Mouse (Mus musculus) limb, embryonic 13.5 days (tissue): ENCODE results near the gene Cry2. TPM values are rescaled to one million over a fixed set of nuclear protein-coding genes. Genes with fewer than 3 reads are reported as not detected.

Experiments used
- ATAC-seq: fragments of 200-750 bp; cut with Nextera tagmentation; 2 replicates; pipeline ENCODE4 v1.8.0; 2017; ENCODE audit warnings: low read depth, moderate number of reproducible peaks, moderate TSS enrichment; ENCODE audit not compliant: low FRiP score
- H3K27ac ChIP-seq: fragments of 300-500 bp; sonication (generic); 2 replicates; pipeline ENCODE4 v1.5.1; 2015; ENCODE audit warnings: inconsistent platforms, mild to moderate bottlenecking, moderate library complexity
- H3K27me3 ChIP-seq: fragments of 300-500 bp; sonication (generic); 2 replicates; pipeline ENCODE4 v1.6.1; 2015; ENCODE audit warnings: mild to moderate bottlenecking, inconsistent platforms
- H3K36me3 ChIP-seq: fragments of 300-500 bp; sonication (generic); 2 replicates; pipeline ENCODE4 v1.6.1; 2015; ENCODE audit warnings: inconsistent platforms, mild to moderate bottlenecking, moderate library complexity
- H3K4me1 ChIP-seq: fragments of 300-500 bp; sonication (generic); 2 replicates; pipeline ENCODE4 v1.6.1; 2015; ENCODE audit warnings: inconsistent platforms
- H3K4me2 ChIP-seq: fragments of 300-500 bp; sonication (generic); replicated peaks from 2 replicates; pipeline ENCODE4 v1.6.1; 2015; ENCODE audit warnings: inconsistent platforms, mild to moderate bottlenecking, moderate library complexity
- H3K4me3 ChIP-seq: fragments of 300-500 bp; sonication (generic); 2 replicates; pipeline ENCODE4 v1.5.1; 2015; ENCODE audit warnings: moderate library complexity, mild to moderate bottlenecking, inconsistent platforms
- H3K9ac ChIP-seq: fragments of 300-500 bp; sonication (generic); 2 replicates; pipeline ENCODE4 v1.6.1; 2015; ENCODE audit warnings: mild to moderate bottlenecking, inconsistent platforms
- H3K9me3 ChIP-seq: fragments of 300-500 bp; sonication (generic); 2 replicates; pipeline ENCODE4 v1.6.1; 2016; ENCODE audit warnings: inconsistent platforms
- WGBS: fragments of 180-500 bp; shearing (Covaris S2); methylation state at CpG from one replicate; pipeline ENCODE4 v1.1.7; 2015; 5-methylcytosine and 5-hydroxymethylcytosine counted together
- polyA plus RNA-seq: library from polyadenylated mRNA; unstranded; fragments of >200 nt; fragmentation: Nextera tagmentation; extraction: Ambion mirVana; gene quantifications from 2 replicates; pipeline ENCODE4 v1.2.1, GENCODE M21; 2015

Cry2 gene
- polyA plus RNA-seq, 1 experiment from 2014 or later, result 34.9 TPM

GRCm38 (mm10) chr2:92443313-92443712 lies 9.5 kb upstream of the Cry2 start:
- no peak for ATAC-seq
- no peak overlapping the region for H3K27ac ChIP-seq
- H3K36me3 ChIP-seq, result no peaks in the 10 kb centered on the region
- H3K9me3 ChIP-seq, result no peaks in the 10 kb centered on the region
- peaks cover 10% of the 10 kb centered on the region; the same call in 1 of the 2 replicates for H3K4me1 ChIP-seq
- H3K4me2 ChIP-seq, result no peak overlapping the region
- no peaks in the 10 kb centered on the region for H3K27me3 ChIP-seq
- no peak overlapping the region for H3K9ac ChIP-seq
- no peak overlapping the region for H3K4me3 ChIP-seq
- WGBS, result 81% methylated on average over 4 of the region's 4 CpGs

GRCm38 (mm10) chr2:92442419-92443001 lies 8.7 kb upstream of the Cry2 start:
- no peak overlapping the region for H3K27ac ChIP-seq
- H3K4me1 ChIP-seq, result peaks cover 13% of the 10 kb centered on the region; the same call in 1 of the 2 replicates
- no peak for ATAC-seq
- H3K4me2 ChIP-seq, result no peak overlapping the region
- 78% methylated on average over 12 of the region's 12 CpGs for WGBS
- no peaks in the 10 kb centered on the region for H3K36me3 ChIP-seq
- no peak overlapping the region for H3K4me3 ChIP-seq
- H3K27me3 ChIP-seq, result no peaks in the 10 kb centered on the region
- H3K9ac ChIP-seq, result no peak overlapping the region
- H3K9me3 ChIP-seq, result no peaks in the 10 kb centered on the region

DNA sequence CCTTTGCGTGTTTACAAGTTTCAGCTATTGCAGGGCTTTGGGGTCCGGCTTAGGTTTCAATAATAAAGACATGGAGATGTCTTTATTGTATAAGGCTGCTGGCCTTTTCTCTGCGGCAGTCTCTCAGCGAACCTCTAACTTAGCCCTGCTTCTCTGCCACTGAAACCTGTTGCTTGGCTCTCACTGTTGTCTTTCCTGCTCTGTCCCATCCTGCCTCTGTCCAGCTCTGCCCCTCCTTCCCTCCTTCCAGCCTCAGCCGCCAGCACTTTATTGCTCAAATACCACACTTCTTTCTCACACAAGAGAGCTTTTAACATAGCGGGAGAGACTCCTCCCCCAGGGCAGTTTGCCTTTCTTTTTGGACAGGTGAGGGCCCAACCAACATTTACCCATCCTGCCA lies 6.6 kb upstream of the Cry2 start:
- H3K4me3 ChIP-seq, result no peak overlapping the region
- no peak overlapping the region for H3K4me2 ChIP-seq
- peak overlapping the region; percentile 43; the same call in 1 of the 2 replicates for H3K9ac ChIP-seq
- H3K27me3 ChIP-seq, result 0 out of 2 replicates have a peak, but pooled peaks cover 1% of the 10 kb centered on the region
- ATAC-seq, result no peak
- WGBS, result 44% methylated on average over 6 of the region's 6 CpGs
- H3K9me3 ChIP-seq, result no peaks in the 10 kb centered on the region
- no peaks in the 10 kb centered on the region for H3K36me3 ChIP-seq
- H3K4me1 ChIP-seq, result peaks cover 13% of the 10 kb centered on the region; the same call in 1 of the 2 replicates
- H3K27ac ChIP-seq, result no peak overlapping the region

- Histone ChIP-seq H3K27ac (no peak overlapping the region), H3K4me3 (no peak overlapping the region)
These were observed 4.7 kb upstream of the Cry2 start for GRCm38 (mm10) chr2:92438567-92438966.

GRCm38 (mm10) chr2:92437875-92438274 lies 4.0 kb upstream of the Cry2 start:
- peaks cover 19% of the 10 kb centered on the region for H3K4me1 ChIP-seq
- H3K9ac ChIP-seq, result no peak overlapping the region
- WGBS, result 2% methylated on average over 5 of the region's 5 CpGs
- no peaks in the 10 kb centered on the region for H3K36me3 ChIP-seq
- ATAC-seq, result no peak
- H3K4me3 ChIP-seq, result no peak overlapping the region; the same call in 1 of the 2 replicates
- H3K9me3 ChIP-seq, result no peaks in the 10 kb centered on the region
- peaks cover 7% of the 10 kb centered on the region; the same call in 1 of the 2 replicates for H3K27me3 ChIP-seq
- no peak overlapping the region for H3K27ac ChIP-seq
- peak overlapping the region; percentile 50 for H3K4me2 ChIP-seq

More at GRCm38 (mm10) chr2:92438567-92438966, 4.7 kb upstream of the Cry2 start:
- no peaks in the 10 kb centered on the region for H3K9me3 ChIP-seq
- WGBS, result 66% methylated on average over 3 of the region's 3 CpGs
- peaks cover 14% of the 10 kb centered on the region; the same call in 1 of the 2 replicates for H3K4me1 ChIP-seq
- H3K36me3 ChIP-seq, result no peaks in the 10 kb centered on the region
- no peak overlapping the region for H3K9ac ChIP-seq
- ATAC-seq, result no peak
- peaks cover 7% of the 10 kb centered on the region; the same call in 1 of the 2 replicates for H3K27me3 ChIP-seq
- no peak overlapping the region for H3K4me2 ChIP-seq

GRCm38 (mm10) chr2:92437366-92437765 lies 3.5 kb upstream of the Cry2 start:
- Histone ChIP-seq H3K27me3 (peaks cover 7% of the 10 kb centered on the region; the same call in 1 of the 2 replicates), H3K9ac (no peak overlapping the region), H3K9me3 (no peaks in the 10 kb centered on the region), H3K36me3 (no peaks in the 10 kb centered on the region), H3K27ac (no peak overlapping the region), H3K4me2 (peak overlapping the region; percentile 50; the same call in 1 of the 2 replicates), H3K4me1 (peaks cover 24% of the 10 kb centered on the region), H3K4me3 (no peak overlapping the region)
- ATAC-seq, result no peak
- 84% methylated on average over 4 of the region's 4 CpGs for WGBS

DNA sequence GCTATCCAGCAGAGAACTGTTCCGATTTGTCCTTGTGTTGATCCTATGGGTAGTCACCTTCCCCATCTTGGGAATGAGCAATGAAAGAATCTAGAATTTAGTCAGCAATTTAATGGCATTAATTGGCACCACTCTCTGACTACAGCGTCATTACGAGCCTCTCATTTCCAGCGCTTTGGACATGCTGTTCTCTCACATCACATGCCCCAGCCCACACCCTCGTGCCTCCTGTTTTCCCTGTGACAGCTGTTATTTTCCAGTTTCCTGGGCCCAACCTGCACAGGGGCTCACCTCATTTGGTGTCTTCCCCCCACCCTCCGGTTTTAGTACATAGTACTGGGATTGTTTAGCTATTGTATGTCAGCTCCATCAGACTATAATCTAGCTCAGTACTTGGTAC lies 1.2 kb upstream of the Cry2 start:
- no peak for ATAC-seq
- peaks cover 39% of the 10 kb centered on the region for H3K4me1 ChIP-seq
- no peak overlapping the region for H3K4me3 ChIP-seq
- H3K9ac ChIP-seq, result no peak overlapping the region
- peak overlapping the region; percentile 83 for H3K4me2 ChIP-seq
- 52% methylated on average over 6 of the region's 6 CpGs for WGBS
- H3K9me3 ChIP-seq, result no peaks in the 10 kb centered on the region
- no peaks in the 10 kb centered on the region for H3K36me3 ChIP-seq
- H3K27ac ChIP-seq, result no peak overlapping the region
- peaks cover 7% of the 10 kb centered on the region; the same call in 1 of the 2 replicates for H3K27me3 ChIP-seq

DNA sequence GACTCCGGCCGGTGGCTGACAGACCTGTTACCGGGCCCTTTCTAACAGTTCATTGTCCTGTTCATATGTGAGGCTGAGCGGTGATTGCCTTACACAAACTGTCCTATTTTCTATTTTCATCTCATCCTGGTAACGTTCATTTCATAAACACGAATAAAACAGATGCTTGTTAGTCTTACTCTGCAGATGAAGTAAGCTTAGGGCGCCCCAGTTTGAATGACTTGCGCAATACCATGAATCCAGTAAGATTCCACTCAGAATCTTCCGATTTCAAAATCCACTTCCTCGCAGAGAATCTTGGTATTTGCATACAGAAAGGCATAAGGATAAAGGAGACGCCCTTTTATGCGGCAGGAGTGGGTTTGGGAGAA lies 517 bp upstream of the Cry2 start:
- Histone ChIP-seq H3K9ac (peak overlapping the region; percentile 43), H3K4me1 (peaks cover 45% of the 10 kb centered on the region), H3K36me3 (no peaks in the 10 kb centered on the region), H3K4me2 (peak overlapping the region; percentile 83), H3K27ac (no peak overlapping the region), H3K27me3 (peaks cover 7% of the 10 kb centered on the region; the same call in 1 of the 2 replicates), H3K4me3 (peak overlapping the region; percentile 94), H3K9me3 (no peaks in the 10 kb centered on the region)
- 10% methylated on average over 12 of the region's 12 CpGs for WGBS
- ATAC-seq, result no peak

DNA sequence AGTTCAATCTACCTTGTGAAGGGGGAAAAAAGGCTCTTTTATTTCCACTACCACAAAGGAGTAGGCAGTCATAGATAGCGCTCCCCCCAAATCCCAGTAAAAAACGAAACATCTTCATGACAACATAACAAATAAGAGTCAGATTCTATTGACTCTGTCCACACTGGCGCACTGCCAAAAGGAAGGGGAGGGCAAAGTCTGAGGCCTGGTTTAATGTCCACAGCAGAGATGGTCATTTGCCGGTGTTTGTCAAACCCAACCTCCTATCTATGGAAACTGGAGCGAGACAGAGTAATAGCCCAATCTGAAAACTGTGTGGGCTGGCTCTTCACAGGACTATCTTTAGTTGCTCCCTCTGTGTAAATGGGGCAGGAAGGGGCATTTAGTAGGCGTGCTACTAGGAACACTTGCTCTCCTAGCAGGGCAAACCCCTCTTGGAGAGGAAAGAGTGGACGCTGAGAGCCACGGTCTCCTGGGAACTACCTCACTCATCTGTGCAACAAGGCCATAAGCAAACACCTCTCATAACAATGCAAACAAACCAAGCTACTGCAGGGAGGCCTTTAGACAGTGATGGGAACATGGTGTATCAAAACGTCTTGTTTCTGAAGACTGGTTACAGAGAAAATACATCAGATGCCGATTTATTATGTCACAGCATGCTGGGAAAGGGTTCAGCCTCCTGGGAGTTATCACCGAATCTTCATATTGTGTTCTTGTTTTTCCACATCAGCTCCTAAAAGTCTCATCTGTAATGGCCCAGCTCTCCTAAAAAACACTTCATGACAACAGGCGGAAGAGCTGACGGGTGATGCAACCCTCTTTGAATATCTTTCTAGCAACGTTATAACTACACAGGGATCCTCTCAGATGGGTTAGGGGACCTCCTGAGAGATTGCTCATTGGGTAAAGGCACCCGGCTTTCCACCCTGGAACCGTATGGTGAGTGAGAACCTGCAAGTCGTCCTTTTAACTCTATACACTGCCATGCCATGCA lies 1.2 kb downstream of the Cry2 start:
- no peak for ATAC-seq
- peak overlapping the region; percentile 94 for H3K4me3 ChIP-seq
- peaks cover 59% of the 10 kb centered on the region for H3K4me1 ChIP-seq
- no peak overlapping the region for H3K27ac ChIP-seq
- WGBS, result 56% methylated on average over 17 of the region's 17 CpGs
- no peaks in the 10 kb centered on the region for H3K9me3 ChIP-seq
- H3K27me3 ChIP-seq, result peaks cover 7% of the 10 kb centered on the region; the same call in 1 of the 2 replicates
- peak overlapping the region; percentile 83 for H3K4me2 ChIP-seq
- peak overlapping the region; percentile 89 for H3K9ac ChIP-seq
- H3K36me3 ChIP-seq, result no peaks in the 10 kb centered on the region

GRCm38 (mm10) chr2:92431611-92432179 lies 2.1 kb downstream of the Cry2 start:
- peak overlapping the region; percentile 60 for H3K9ac ChIP-seq
- H3K9me3 ChIP-seq, result no peaks in the 10 kb centered on the region
- H3K4me1 ChIP-seq, result peaks cover 68% of the 10 kb centered on the region
- H3K4me2 ChIP-seq, result peak overlapping the region; percentile 83
- no peak for ATAC-seq
- peak overlapping the region; percentile 22; the same call in 1 of the 2 replicates for H3K27ac ChIP-seq
- H3K4me3 ChIP-seq, result peak overlapping the region; percentile 94
- 44% methylated on average over 11 of the region's 11 CpGs for WGBS
- H3K36me3 ChIP-seq, result no peaks in the 10 kb centered on the region
- H3K27me3 ChIP-seq, result peaks cover 7% of the 10 kb centered on the region; the same call in 1 of the 2 replicates

DNA sequence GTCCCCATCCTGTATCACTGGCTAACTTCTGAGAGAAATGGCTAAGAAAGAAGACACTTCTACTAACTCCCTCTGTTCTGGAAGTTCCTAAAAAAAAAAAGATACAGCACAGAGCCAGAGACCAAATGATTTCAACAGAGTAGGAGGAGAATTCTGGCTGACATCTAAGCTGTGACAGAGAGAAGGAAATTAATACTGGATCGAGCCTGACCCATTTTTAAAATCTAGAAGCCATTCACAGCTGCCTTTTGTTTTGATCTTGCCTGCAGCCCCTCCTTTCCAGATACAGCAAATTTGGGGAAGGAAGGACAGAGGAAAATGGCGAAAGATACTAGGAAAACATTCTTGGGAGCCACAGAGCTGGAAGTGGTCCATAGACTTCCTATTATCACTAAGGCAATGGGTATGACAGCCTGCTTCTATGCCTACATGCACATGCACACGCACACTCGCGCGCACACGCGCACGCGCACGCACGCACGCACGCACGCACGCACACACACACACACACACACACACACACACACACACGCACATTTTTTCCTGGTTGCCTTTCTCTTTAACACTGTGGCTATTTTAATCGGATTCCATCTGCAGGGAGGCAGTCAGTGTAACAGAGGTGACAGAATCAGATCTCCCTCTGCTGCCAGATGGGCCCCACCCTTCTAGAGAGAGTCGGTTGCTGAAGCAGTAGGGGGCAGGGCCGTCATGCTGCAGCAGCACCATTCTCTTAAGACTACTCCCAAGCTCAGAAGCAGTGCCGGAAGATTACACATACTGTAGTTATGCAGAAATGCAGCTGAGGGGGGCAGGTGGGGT lies 2.9 kb downstream of the Cry2 start:
- 73% methylated on average over 21 of the region's 21 CpGs for WGBS
- H3K27ac ChIP-seq, result peak overlapping the region; percentile 44; the same call in 1 of the 2 replicates
- peak overlapping the region; percentile 94 for H3K4me3 ChIP-seq
- peaks cover 2% of the 10 kb centered on the region; the same call in 1 of the 2 replicates for H3K36me3 ChIP-seq
- H3K9me3 ChIP-seq, result no peaks in the 10 kb centered on the region
- H3K4me2 ChIP-seq, result peak overlapping the region; percentile 83
- peaks cover 7% of the 10 kb centered on the region; the same call in 1 of the 2 replicates for H3K27me3 ChIP-seq
- ATAC-seq, result no peak
- H3K9ac ChIP-seq, result peak overlapping the region; percentile 60
- H3K4me1 ChIP-seq, result peaks cover 76% of the 10 kb centered on the region
